8 mouse cellular contexts compared by ENCODE assay signal in the genomic region with DNA sequence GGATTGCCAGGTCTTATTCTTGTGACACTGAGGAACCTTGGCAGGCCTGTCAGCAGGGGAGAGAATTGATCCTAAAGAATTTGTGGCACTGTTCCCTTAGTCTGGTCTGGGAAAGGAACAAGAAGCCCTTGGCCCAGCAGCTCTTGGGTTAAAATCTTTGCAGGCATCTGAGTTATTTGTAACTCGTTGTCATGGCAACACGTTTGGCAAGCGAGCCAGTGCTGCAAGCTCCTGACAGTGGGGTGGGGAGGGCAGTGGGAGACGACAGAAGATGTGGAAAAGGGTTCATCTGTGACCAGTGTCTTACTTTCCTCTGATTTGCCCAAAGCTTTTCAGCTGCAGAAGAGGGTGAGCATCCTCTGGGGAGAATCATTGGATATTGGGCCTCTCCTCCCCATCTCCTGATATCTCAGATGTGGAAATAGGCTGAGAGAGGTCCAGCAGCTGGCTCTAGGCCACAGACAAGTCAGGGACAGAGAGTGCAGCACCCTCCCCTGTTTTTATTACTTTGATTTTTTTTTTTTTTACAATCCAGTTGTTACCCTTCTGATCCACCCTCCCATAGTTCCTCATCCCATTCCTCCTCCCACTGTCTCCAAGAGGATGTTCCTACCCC.
DNase-seq lines count a peak whose midpoint lies in the region; ATAC-seq and TF ChIP-seq lines count a peak whose summit lies in the region.
"Not testable (repeated sequence)": the region's sequence is repeated elsewhere in the genome, so short reads cannot be mapped to it uniquely, and the experiment has no call there.

No protein-coding gene starts in this region.

- not testable (repeated sequence) for TF ChIP-seq EP300 in stomach, postnatal 0 days (optimal IDR thresholded peaks at IDR 0.05)

- H3K27ac ChIP-seq in forebrain, embryonic 11.5 days (ENCODE audit: low read depth, low read length); neural tube, embryonic 14.5 days (ENCODE audit: low read depth, low read length); stomach, postnatal 0 days (replicated peaks): not testable (repeated sequence)

- H3K9ac ChIP-seq in forebrain, embryonic 11.5 days (ENCODE audit: low read length); neural tube, embryonic 14.5 days (replicated peaks; ENCODE audit: low read depth, low read length); stomach, postnatal 0 days (ENCODE audit: low read length): not testable (repeated sequence)

- not testable (repeated sequence) for H3K4me2 ChIP-seq in forebrain, embryonic 11.5 days (ENCODE audit: low read depth, low read length, severe bottlenecking); neural tube, embryonic 14.5 days (ENCODE audit: low read depth, low read length); stomach, postnatal 0 days (replicated peaks; ENCODE audit: low read depth)

- not testable (repeated sequence) for H3K36me3 ChIP-seq in forebrain, embryonic 11.5 days (ENCODE audit: control insufficient read depth, insufficient read depth, low read length); neural tube, embryonic 14.5 days (ENCODE audit: control insufficient read depth, insufficient read depth, low read length); stomach, postnatal 0 days (ENCODE audit: control insufficient read depth, insufficient read depth, low read length)

- H3K27me3 ChIP-seq in forebrain, embryonic 11.5 days (ENCODE audit: control insufficient read depth, insufficient read depth, low read length); neural tube, embryonic 14.5 days (ENCODE audit: control insufficient read depth, insufficient read depth, low read length); stomach, postnatal 0 days (ENCODE audit: control insufficient read depth, insufficient read depth, low read length): not testable (repeated sequence)

- not testable (repeated sequence) for H3K4me1 ChIP-seq in forebrain, embryonic 11.5 days (replicated peaks; ENCODE audit: control insufficient read depth, insufficient read depth, low read length); neural tube, embryonic 14.5 days (ENCODE audit: control insufficient read depth, insufficient read depth, low read length); stomach, postnatal 0 days (replicated peaks; ENCODE audit: control insufficient read depth, insufficient read depth)

- ATAC-seq in forebrain, embryonic 11.5 days (replicated peaks; ENCODE audit: low FRiP score) = peak; percentile 66
- peak; percentile 63; the same call in 1 of the 2 replicates for ATAC-seq in neural tube, embryonic 14.5 days (ENCODE audit: low read depth)
- ATAC-seq in stomach, postnatal 0 days (ENCODE audit: low FRiP score, low TSS enrichment) = not testable (repeated sequence)

- H3K4me3 ChIP-seq in forebrain, embryonic 11.5 days (ENCODE audit: low read depth, low read length); neural tube, embryonic 14.5 days (ENCODE audit: low read depth, low read length); stomach, postnatal 0 days (ENCODE audit: low read depth, low read length): not testable (repeated sequence)

- 7% methylated on average over 4 of the region's 4 CpGs for WGBS in forebrain, embryonic 11.5 days
- 19% methylated on average over 4 of the region's 4 CpGs for WGBS in neural tube, embryonic 14.5 days
- WGBS in stomach, postnatal 0 days = 10% methylated on average over 4 of the region's 4 CpGs

- peak; percentile 84 for DNase-seq in brain, adult 2 months (ENCODE audit: low read depth, low spot score)
- peak; percentile 54 for DNase-seq in forebrain, embryonic 11.5 days (ENCODE audit: low spot score)
- peak; percentile 24 for DNase-seq in gastrocnemius, postnatal 10 days
- DNase-seq in kidney, adult 9 months = peak; percentile 0
- DNase-seq in left cerebral cortex, adult 18-20 months (ENCODE audit: low spot score in 2 of 2) = peak; percentile 18 to 53
- peak; percentile 47 for DNase-seq in lung, postnatal 10 days
- peak; percentile 13 for DNase-seq in stomach, postnatal 0 days (ENCODE audit: low spot score)

- TF ChIP-seq CTCF in stomach, postnatal 0 days (IDR thresholded peaks at IDR 0.05; ENCODE audit: low read depth) = not testable (repeated sequence)

- not testable (repeated sequence) for H3K9me3 ChIP-seq in forebrain, embryonic 11.5 days (ENCODE audit: control insufficient read depth, low read length); neural tube, embryonic 14.5 days (ENCODE audit: control insufficient read depth, low read length); stomach, postnatal 0 days (ENCODE audit: control insufficient read depth, low read length)

Comparison
In these comparisons a context has a peak if more than half of its experiments do, and no peak if none do; other contexts are left out.
1. DNase-seq: peak in every context shown above with its lines; median percentile 84 in brain, adult 2 months; 54 in forebrain, embryonic 11.5 days; 47 in lung, postnatal 10 days; 36 in left cerebral cortex, adult 18-20 months; 24 in gastrocnemius, postnatal 10 days; 13 in stomach, postnatal 0 days; 0 in kidney, adult 9 months.